Mouse (Mus musculus) midbrain, embryonic 13.5 days (tissue): ENCODE measurements around the gene Gpx7. TPM values are rescaled to one million over a fixed set of nuclear protein-coding genes. Genes with fewer than 3 reads are reported as not detected.
A peak's percentile ranks its signal among the peaks of the same experiment; 100 is the strongest.

Experiments
- ATAC-seq: fragments of 200-750 bp; cut with Nextera tagmentation; 2 replicates; pipeline ENCODE4 v1.8.0; 2017; ENCODE audit warnings: mild to moderate bottlenecking, moderate TSS enrichment, moderate library complexity
- H3K27ac ChIP-seq: fragments of 300-500 bp; sonication (generic); 2 replicates; pipeline ENCODE4 v1.5.1; 2015; ENCODE audit warnings: inconsistent platforms, mild to moderate bottlenecking, moderate library complexity
- H3K27me3 ChIP-seq: fragments of 300-500 bp; sonication (generic); 2 replicates; pipeline ENCODE4 v1.6.1; 2015; ENCODE audit warnings: mild to moderate bottlenecking, inconsistent platforms
- H3K36me3 ChIP-seq: fragments of 300-500 bp; sonication (generic); 2 replicates; pipeline ENCODE4 v1.6.1; 2015; ENCODE audit warnings: mild to moderate bottlenecking, inconsistent platforms
- H3K4me1 ChIP-seq: fragments of 300-500 bp; sonication (generic); replicated peaks from 2 replicates; pipeline ENCODE4 v1.6.1; 2015; ENCODE audit warnings: inconsistent platforms
- H3K4me2 ChIP-seq: fragments of 300-500 bp; sonication (generic); replicated peaks from 2 replicates; pipeline ENCODE4 v1.6.1; 2015; ENCODE audit warnings: moderate library complexity, mild to moderate bottlenecking, inconsistent platforms
- H3K4me3 ChIP-seq: fragments of 300-500 bp; sonication (generic); replicated peaks from 2 replicates; pipeline ENCODE4 v1.5.1; 2015; ENCODE audit warnings: mild to moderate bottlenecking, inconsistent platforms
- H3K9ac ChIP-seq: fragments of 300-500 bp; sonication (generic); replicated peaks from 2 replicates; pipeline ENCODE4 v1.6.1; 2015; ENCODE audit warnings: mild to moderate bottlenecking, inconsistent platforms
- H3K9me3 ChIP-seq: fragments of 300-500 bp; sonication (generic); 2 replicates; pipeline ENCODE4 v1.6.1; 2016; ENCODE audit warnings: mild to moderate bottlenecking, inconsistent platforms
- WGBS: fragments of 180-500 bp; shearing (Covaris S2); methylation state at CpG from one replicate; pipeline ENCODE4 v1.1.7; 2015; 5-methylcytosine and 5-hydroxymethylcytosine counted together
- polyA plus RNA-seq: library from polyadenylated mRNA; unstranded; fragments of >200 nt; fragmentation: Nextera tagmentation; extraction: Ambion mirVana; gene quantifications from 2 replicates; pipeline ENCODE4 v1.2.1, GENCODE M21; 2015

Gene Gpx7
- 24.7 and 26.2 TPM in 2 replicates for polyA plus RNA-seq

DNA sequence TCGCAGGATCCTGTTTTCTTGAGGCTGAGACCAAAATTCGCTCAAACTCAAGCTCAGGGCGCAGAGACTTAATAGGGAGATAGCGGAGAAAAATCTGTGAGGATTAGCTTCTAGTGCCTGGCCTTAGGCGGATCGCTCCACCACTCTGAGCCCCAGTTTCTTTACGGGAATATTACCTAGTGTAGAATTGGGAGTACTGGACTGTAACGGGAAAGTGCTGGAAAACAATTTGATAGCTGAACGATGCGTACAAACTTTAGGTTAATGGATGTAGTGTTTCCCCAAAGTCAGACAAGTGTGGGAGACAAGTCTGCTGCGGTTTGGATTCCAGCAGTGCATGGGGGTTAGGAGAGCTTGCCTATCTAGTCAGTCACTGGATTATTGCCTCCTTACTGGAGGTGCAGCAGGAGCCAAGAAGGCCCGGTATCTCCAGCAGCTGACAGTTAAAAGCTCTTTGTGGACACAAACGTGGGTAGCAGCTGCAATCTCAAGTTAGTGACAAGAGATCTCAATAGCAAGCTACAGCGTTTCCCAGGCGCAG is at the start of gene Gpx7:
TSS of gene Gpx7 (minus strand) at position 101 of the 541 bp plus-strand sequence.
- WGBS: 8% methylated on average over 15 of the region's 15 CpGs
- no peaks in the 10 kb centered on the region for H3K27me3 ChIP-seq
- H3K9ac ChIP-seq: peak within 1 kb of the TSS; percentile 66
- H3K9me3 ChIP-seq: no peaks in the 10 kb centered on the region
- H3K27ac ChIP-seq: 0 out of 2 replicates have a peak within 1 kb of the TSS, but pooled peaks have one; percentile 8
- peak; percentile 27; the same call in 1 of the 2 replicates for ATAC-seq
- peaks cover 16% of the 10 kb centered on the region for H3K4me1 ChIP-seq
- H3K36me3 ChIP-seq: no peaks in the 10 kb centered on the region
- peak within 1 kb of the TSS; percentile 80 for H3K4me2 ChIP-seq
- peak within 1 kb of the TSS; percentile 46 for H3K4me3 ChIP-seq

- peaks cover 16% of the 10 kb centered on the region for H3K4me1 ChIP-seq
- H3K4me3 ChIP-seq: no peak overlapping the region
- no peaks in the 10 kb centered on the region for H3K27me3 ChIP-seq
- no peak overlapping the region for H3K27ac ChIP-seq
- no peaks in the 10 kb centered on the region for H3K9me3 ChIP-seq
- H3K36me3 ChIP-seq: no peaks in the 10 kb centered on the region
- ATAC-seq: no peak
- WGBS: 89% methylated on average over 2 of the region's 2 CpGs
- no peak overlapping the region for H3K9ac ChIP-seq
- H3K4me2 ChIP-seq: no peak overlapping the region
Observed at GRCm38 (mm10) chr4:108456028-108456427, 49.3 kb upstream of the Gpx7 start.

DNA sequence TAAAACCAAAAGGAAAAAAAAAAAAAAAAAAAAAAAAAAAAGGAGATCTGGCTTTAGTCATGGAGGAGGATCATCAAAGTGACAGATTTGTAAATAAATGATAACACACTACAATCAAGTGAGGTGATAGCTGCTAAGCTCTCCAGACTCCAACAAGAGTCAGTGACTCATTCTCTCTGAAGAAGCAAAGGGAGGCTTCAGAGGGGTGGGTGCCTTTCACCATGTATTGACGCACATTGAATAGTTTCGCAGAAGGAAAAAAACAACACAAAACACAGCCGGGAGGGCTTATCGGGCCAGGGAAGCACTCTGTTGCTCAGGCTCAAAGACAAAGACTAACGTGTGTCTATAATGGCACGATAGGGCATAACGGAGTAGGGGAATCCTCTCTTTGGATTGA is 41.3 kb upstream of the Gpx7 start:
- ATAC-seq: no peak
- WGBS: 72% methylated on average over 7 of the region's 7 CpGs

GRCm38 (mm10) chr4:108438082-108438840 is 31.5 kb upstream of the Gpx7 start:
- Histone ChIP-seq H3K9me3 (no peaks in the 10 kb centered on the region), H3K27ac (no peak overlapping the region), H3K4me3 (no peak overlapping the region), H3K4me1 (peaks cover 4% of the 10 kb centered on the region), H3K27me3 (no peaks in the 10 kb centered on the region), H3K9ac (no peak overlapping the region), H3K4me2 (no peak overlapping the region), H3K36me3 (no peaks in the 10 kb centered on the region)
- ATAC-seq: no peak
- WGBS: 73% methylated on average over 6 of the region's 6 CpGs

More for the DNA sequence above, 41.3 kb upstream of the Gpx7 start:
- Histone ChIP-seq H3K4me1 (no peaks in the 10 kb centered on the region), H3K9me3 (no peaks in the 10 kb centered on the region), H3K4me2 (no peak overlapping the region), H3K4me3 (no peak overlapping the region), H3K9ac (no peak overlapping the region), H3K27me3 (no peaks in the 10 kb centered on the region), H3K36me3 (no peaks in the 10 kb centered on the region), H3K27ac (no peak overlapping the region)

- Histone ChIP-seq H3K27ac (no peak overlapping the region), H3K4me3 (no peak overlapping the region), H3K36me3 (no peaks in the 10 kb centered on the region), H3K4me1 (peaks cover 24% of the 10 kb centered on the region), H3K9me3 (no peaks in the 10 kb centered on the region), H3K27me3 (no peaks in the 10 kb centered on the region), H3K4me2 (no peak overlapping the region), H3K9ac (no peak overlapping the region)
- no peak for ATAC-seq
- WGBS: 78% methylated on average over 1 of the region's 1 CpGs
Observed at GRCm38 (mm10) chr4:108436225-108436624, 29.5 kb upstream of the Gpx7 start.

GRCm38 (mm10) chr4:108435646-108436045 is 28.9 kb upstream of the Gpx7 start:
- 80% methylated on average over 3 of the region's 3 CpGs for WGBS
- Histone ChIP-seq H3K4me3 (no peak overlapping the region), H3K4me2 (no peak overlapping the region)

DNA sequence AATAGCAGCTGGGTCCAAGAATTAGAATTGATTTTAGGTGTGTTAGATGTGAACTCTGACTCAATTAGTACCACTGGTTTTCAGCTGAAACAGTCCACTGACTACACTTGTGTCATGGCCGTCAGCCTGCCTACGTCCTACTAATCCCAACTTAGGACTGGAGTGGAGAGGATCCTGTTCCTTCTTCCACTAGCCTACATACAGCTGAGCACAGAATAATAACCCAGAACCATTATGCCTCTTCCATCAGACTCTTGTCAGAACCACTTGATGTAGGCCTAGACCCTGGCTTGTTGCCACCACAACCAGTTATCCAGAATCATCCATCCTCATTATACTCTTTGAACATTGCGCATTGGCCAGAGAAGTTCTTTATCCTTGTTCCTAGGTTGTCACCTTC is 28.0 kb upstream of the Gpx7 start:
- Histone ChIP-seq H3K27ac (no peak overlapping the region), H3K4me3 (no peak overlapping the region), H3K36me3 (no peaks in the 10 kb centered on the region), H3K4me2 (no peak overlapping the region), H3K9ac (no peak overlapping the region), H3K27me3 (no peaks in the 10 kb centered on the region), H3K4me1 (peaks cover 33% of the 10 kb centered on the region), H3K9me3 (no peaks in the 10 kb centered on the region)
- WGBS: 94% methylated on average over 3 of the region's 3 CpGs
- no peak for ATAC-seq

More at GRCm38 (mm10) chr4:108435646-108436045, 28.9 kb upstream of the Gpx7 start:
- no peaks in the 10 kb centered on the region for H3K36me3 ChIP-seq
- H3K9me3 ChIP-seq: no peaks in the 10 kb centered on the region
- H3K9ac ChIP-seq: no peak overlapping the region
- H3K27me3 ChIP-seq: no peaks in the 10 kb centered on the region
- H3K4me1 ChIP-seq: peaks cover 30% of the 10 kb centered on the region
- ATAC-seq: no peak
- H3K27ac ChIP-seq: no peak overlapping the region

- no peak for ATAC-seq
- Histone ChIP-seq H3K4me2 (no peak overlapping the region), H3K36me3 (no peaks in the 10 kb centered on the region), H3K9me3 (no peaks in the 10 kb centered on the region), H3K27me3 (no peaks in the 10 kb centered on the region), H3K4me3 (no peak overlapping the region), H3K4me1 (peaks cover 33% of the 10 kb centered on the region), H3K27ac (no peak overlapping the region), H3K9ac (no peak overlapping the region)
- WGBS: 91% methylated on average over 4 of the region's 4 CpGs
Observed at GRCm38 (mm10) chr4:108434221-108434620, 27.5 kb upstream of the Gpx7 start.

DNA sequence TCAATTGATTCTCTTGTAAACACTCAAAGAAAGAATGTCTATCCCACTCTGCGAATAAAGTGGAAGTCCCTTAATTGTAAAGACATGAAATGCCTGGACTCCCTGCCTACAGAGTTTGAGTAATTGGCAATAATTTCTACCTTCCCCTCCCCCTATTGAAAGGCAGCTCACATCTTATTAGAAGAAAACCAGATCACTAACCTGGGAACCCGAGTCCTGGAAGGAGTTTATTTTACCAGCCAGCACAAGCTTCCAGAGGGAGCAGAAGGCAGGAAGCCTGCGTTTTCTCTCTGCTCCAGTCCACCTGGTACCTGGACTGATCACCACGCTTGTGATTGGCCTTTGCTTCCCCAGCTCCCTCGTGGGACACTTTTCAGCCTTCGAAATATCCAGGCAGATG is 26.6 kb upstream of the Gpx7 start:
- ATAC-seq: no peak
- Histone ChIP-seq H3K9ac (no peak overlapping the region), H3K4me2 (no peak overlapping the region), H3K4me1 (peaks cover 33% of the 10 kb centered on the region), H3K27ac (no peak overlapping the region), H3K4me3 (no peak overlapping the region), H3K36me3 (no peaks in the 10 kb centered on the region), H3K9me3 (no peaks in the 10 kb centered on the region), H3K27me3 (no peaks in the 10 kb centered on the region)
- 38% methylated on average over 6 of the region's 6 CpGs for WGBS

- Histone ChIP-seq H3K4me3 (no peak overlapping the region), H3K4me2 (0 out of 2 replicates have a peak overlapping the region, but pooled peaks have one; percentile 4), H3K9ac (no peak overlapping the region), H3K9me3 (no peaks in the 10 kb centered on the region), H3K4me1 (peaks cover 33% of the 10 kb centered on the region), H3K27me3 (no peaks in the 10 kb centered on the region), H3K36me3 (no peaks in the 10 kb centered on the region), H3K27ac (peak overlapping the region; percentile 83)
- 32% methylated on average over 2 of the region's 2 CpGs for WGBS
- ATAC-seq: peak; percentile 51
Observed at GRCm38 (mm10) chr4:108431561-108431936, 24.8 kb upstream of the Gpx7 start.

- H3K9ac ChIP-seq: no peak overlapping the region
- H3K4me2 ChIP-seq: peak overlapping the region; percentile 4; the same call in 1 of the 2 replicates
- H3K4me1 ChIP-seq: peaks cover 33% of the 10 kb centered on the region
- H3K27ac ChIP-seq: peak overlapping the region; percentile 83
- no peak overlapping the region for H3K4me3 ChIP-seq
- no peaks in the 10 kb centered on the region for H3K27me3 ChIP-seq
- H3K36me3 ChIP-seq: no peaks in the 10 kb centered on the region
- WGBS: 25% methylated on average over 4 of the region's 4 CpGs
- peak; percentile 97 for ATAC-seq
- no peaks in the 10 kb centered on the region for H3K9me3 ChIP-seq
Observed at GRCm38 (mm10) chr4:108430656-108431560, 24.1 kb upstream of the Gpx7 start.

- WGBS: 87% methylated on average over 6 of the region's 6 CpGs
- Histone ChIP-seq H3K9me3 (no peaks in the 10 kb centered on the region), H3K27ac (no peak overlapping the region), H3K27me3 (no peaks in the 10 kb centered on the region), H3K4me1 (peaks cover 30% of the 10 kb centered on the region), H3K4me3 (no peak overlapping the region), H3K9ac (no peak overlapping the region), H3K36me3 (no peaks in the 10 kb centered on the region), H3K4me2 (no peak overlapping the region)
- no peak for ATAC-seq
Observed at GRCm38 (mm10) chr4:108428341-108428721, 21.6 kb upstream of the Gpx7 start.
